Mouse (Mus musculus): Measurements from ENCODE around the gene Sf3a2.

- TF ChIP-seq E2F4 (IDR thresholded peaks at IDR 0.05; ENCODE audit: insufficient read depth) (no peak), MAX (IDR thresholded peaks at IDR 0.05; ENCODE audit: low read depth) (no peak), CEBPB (IDR thresholded peaks at IDR 0.05; ENCODE audit: insufficient read depth, poor library complexity, severe bottlenecking) (no peak), POLR2A (IDR thresholded peaks at IDR 0.05; ENCODE audit: insufficient read length, low read depth) (no peak), MYOD1 (IDR thresholded peaks at IDR 0.05; ENCODE audit: control insufficient read depth in 1 of 3, insufficient read length in 2 of 3, low read depth in 2 of 3) (no peak), MYOG (IDR thresholded peaks at IDR 0.05; ENCODE audit: control insufficient read depth in 1 of 3, insufficient read depth in 1 of 3, insufficient read length in 2 of 3, low read depth in 2 of 3) (peak in 2 of 3 experiments; percentile 35 to 54), POLR2AphosphoS2 (IDR thresholded peaks at IDR 0.05; ENCODE audit: insufficient read length, low read depth) (no peak), USF1 (IDR thresholded peaks at IDR 0.05; ENCODE audit: low read depth) (no peak)
These were observed 13.1 kb upstream of the Sf3a2 start for GRCm38 (mm10) chr10:80784871-80785270.
